Mouse (Mus musculus) midbrain, embryonic 11.5 days (tissue): ENCODE results near the gene Nol12. TPM values are rescaled to one million over a fixed set of nuclear protein-coding genes. Genes with fewer than 3 reads are reported as not detected.
A peak's percentile ranks its signal among the peaks of the same experiment; 100 is the strongest.

Experiments
- ATAC-seq: fragments of 200-750 bp; cut with Nextera tagmentation; 2 replicates; pipeline ENCODE4 v1.8.0; 2017; ENCODE audit warnings: moderate TSS enrichment, moderate library complexity; ENCODE audit not compliant: low FRiP score
- DNase-seq: peaks from one replicate; pipeline ENCODE4 v3.0.0; 2015; ENCODE audit warnings: low spot score; ENCODE audit errors: missing footprints
- H3K27ac ChIP-seq: fragments of 300-500 bp; sonication (generic); 2 replicates; pipeline ENCODE4 v1.5.1; 2014; ENCODE audit warnings: low read depth, low read length
- H3K27me3 ChIP-seq: fragments of 300-500 bp; sonication (generic); 2 replicates; pipeline ENCODE4 v1.6.1; 2014; ENCODE audit warnings: mild to moderate bottlenecking, low read length, moderate library complexity, mixed read lengths; ENCODE audit not compliant: control insufficient read depth, insufficient read depth
- H3K36me3 ChIP-seq: fragments of 300-500 bp; sonication (generic); 2 replicates; pipeline ENCODE4 v1.6.1; 2014; ENCODE audit warnings: mild to moderate bottlenecking, low read length, moderate library complexity, mixed read lengths; ENCODE audit not compliant: control insufficient read depth, insufficient read depth
- H3K4me1 ChIP-seq: fragments of 300-500 bp; sonication (generic); 2 replicates; pipeline ENCODE4 v1.6.1; 2014; ENCODE audit warnings: low read length; ENCODE audit not compliant: control insufficient read depth, insufficient read depth
- H3K4me2 ChIP-seq: fragments of 300-500 bp; sonication (generic); 2 replicates; pipeline ENCODE4 v1.6.1; 2014; ENCODE audit warnings: mild to moderate bottlenecking, moderate library complexity
- H3K4me3 ChIP-seq: fragments of 300-500 bp; sonication (generic); 2 replicates; pipeline ENCODE4 v1.5.1; 2014; ENCODE audit warnings: low read depth, low read length
- H3K9ac ChIP-seq: fragments of 300-500 bp; sonication (generic); 2 replicates; pipeline ENCODE4 v1.6.1; 2014; ENCODE audit warnings: low read length
- H3K9me3 ChIP-seq: fragments of 300-500 bp; sonication (generic); 2 replicates; pipeline ENCODE4 v1.6.1; 2016; ENCODE audit warnings: low read length; ENCODE audit not compliant: control insufficient read depth
- WGBS: fragments of 180-500 bp; shearing (Covaris S2); extraction: QIAGEN DNeasy Blood & Tissue Kit; methylation state at CpG from one replicate; pipeline ENCODE4 v1.1.7; 2014; 5-methylcytosine and 5-hydroxymethylcytosine counted together
- polyA plus RNA-seq: library from polyadenylated mRNA; unstranded; fragments of >200 nt; fragmentation: Nextera tagmentation; extraction: Ambion mirVana; gene quantifications from 2 replicates; pipeline ENCODE4 v1.2.1, GENCODE M21; 2014

The Nol12 gene
- polyA plus RNA-seq, 1 experiment from 2014 or later = 62.7 TPM

DNA sequence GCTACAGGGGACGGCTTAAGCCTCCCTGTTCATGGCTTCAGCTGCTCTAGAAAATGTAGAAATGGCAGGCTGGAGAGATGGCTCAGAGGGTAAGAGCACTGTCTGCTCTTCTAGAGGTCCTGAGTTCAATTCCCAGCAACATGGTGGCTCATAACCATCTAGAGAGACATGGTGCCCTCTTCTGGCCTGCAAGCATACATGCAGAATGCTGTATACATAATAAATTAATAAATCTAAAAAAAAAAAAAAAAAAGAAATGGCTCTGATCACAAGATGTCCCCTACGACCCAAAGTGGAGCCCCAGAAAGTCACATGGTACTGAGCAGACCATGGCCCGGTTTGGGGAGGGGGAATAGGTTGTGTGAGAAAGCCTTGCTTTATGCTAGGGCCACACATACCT lies 20.9 kb downstream of the Nol12 start:
- H3K9me3 ChIP-seq = no peaks in the 10 kb centered on the region
- no peak overlapping the region for H3K4me2 ChIP-seq
- H3K4me3 ChIP-seq = no peak overlapping the region
- no peak for DNase-seq
- 80% methylated on average over 3 of the region's 3 CpGs for WGBS
- ATAC-seq = no peak
- no peak overlapping the region for H3K27ac ChIP-seq
- H3K9ac ChIP-seq = no peak overlapping the region
- H3K27me3 ChIP-seq = no peaks in the 10 kb centered on the region
- H3K36me3 ChIP-seq = peaks cover 3% of the 10 kb centered on the region
- no peaks in the 10 kb centered on the region for H3K4me1 ChIP-seq

DNA sequence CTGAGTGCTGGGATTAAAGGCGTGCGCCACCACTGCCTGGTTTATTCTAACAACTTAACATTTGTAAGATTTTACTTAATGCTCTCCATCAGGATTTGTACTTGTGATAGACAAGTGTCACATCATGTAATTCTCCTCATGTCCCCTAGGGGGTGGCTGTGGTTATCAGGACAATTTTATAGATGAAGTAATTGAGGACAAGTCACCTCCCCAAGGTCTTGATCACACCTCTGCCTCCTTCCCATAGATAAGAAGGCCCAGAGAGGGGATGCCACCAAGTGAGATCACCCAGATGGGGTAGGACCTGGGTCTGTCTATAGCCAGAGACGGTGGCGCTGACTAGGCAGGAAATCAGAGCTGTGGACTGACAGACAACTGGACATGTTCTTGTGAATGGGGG lies 21.6 kb downstream of the Nol12 start:
- no peak overlapping the region for H3K27ac ChIP-seq
- ATAC-seq (no peak), DNase-seq (no peak)
- H3K4me3 ChIP-seq = no peak overlapping the region
- peaks cover 5% of the 10 kb centered on the region for H3K36me3 ChIP-seq
- H3K9ac ChIP-seq = no peak overlapping the region
- no peaks in the 10 kb centered on the region for H3K9me3 ChIP-seq
- H3K4me2 ChIP-seq = no peak overlapping the region
- no peaks in the 10 kb centered on the region for H3K27me3 ChIP-seq
- 82% methylated on average over 4 of the region's 4 CpGs for WGBS
- H3K4me1 ChIP-seq = no peaks in the 10 kb centered on the region

DNA sequence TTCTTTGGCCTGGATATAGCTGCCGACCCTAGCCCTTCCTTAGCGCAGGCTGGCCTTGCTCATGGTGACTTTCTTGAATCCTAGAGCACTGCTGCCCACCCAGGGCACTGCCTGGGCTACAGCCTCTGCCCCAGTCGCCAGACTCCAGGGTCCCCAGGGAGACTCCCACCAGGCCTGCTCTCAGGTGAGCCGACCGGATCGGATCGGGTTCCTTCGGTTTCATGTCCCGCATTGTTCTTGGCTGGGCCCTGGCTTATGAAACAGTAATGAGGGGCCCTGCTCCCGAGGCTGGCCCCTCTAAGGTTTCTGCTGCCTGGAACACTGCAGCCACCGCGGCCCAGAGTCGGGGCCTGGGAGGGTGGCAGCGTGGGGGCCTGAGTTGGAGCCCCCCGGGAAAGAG lies 22.3 kb downstream of the Nol12 start:
- Histone ChIP-seq H3K27me3 (no peaks in the 10 kb centered on the region), H3K27ac (no peak overlapping the region), H3K9me3 (no peaks in the 10 kb centered on the region), H3K4me1 (no peaks in the 10 kb centered on the region), H3K4me3 (no peak overlapping the region), H3K36me3 (peaks cover 5% of the 10 kb centered on the region), H3K4me2 (no peak overlapping the region), H3K9ac (no peak overlapping the region)
- no peak for DNase-seq
- WGBS = 76% methylated on average over 15 of the region's 15 CpGs
- no peak for ATAC-seq

DNA sequence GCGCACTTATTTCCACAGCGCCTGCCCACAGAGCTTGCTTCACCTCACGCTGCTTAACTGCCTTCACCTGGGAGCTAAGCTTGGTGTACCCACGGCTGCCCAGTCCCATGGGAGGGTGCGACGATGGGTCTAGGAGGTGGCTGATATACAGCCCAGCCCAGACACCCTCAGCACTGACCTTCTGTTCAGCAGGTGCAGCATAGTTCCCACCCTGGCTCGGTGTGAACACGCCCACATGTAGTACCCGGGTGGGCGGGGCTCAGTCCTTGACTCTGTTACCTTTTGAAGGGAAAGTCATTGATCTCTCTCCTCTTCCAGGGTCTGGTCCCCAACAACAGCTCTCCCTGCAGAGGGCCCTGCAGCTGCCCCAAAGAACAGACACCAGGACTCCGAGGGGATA lies 24.8 kb downstream of the Nol12 start:
- no peak for ATAC-seq
- WGBS = 90% methylated on average over 11 of the region's 11 CpGs

DNA sequence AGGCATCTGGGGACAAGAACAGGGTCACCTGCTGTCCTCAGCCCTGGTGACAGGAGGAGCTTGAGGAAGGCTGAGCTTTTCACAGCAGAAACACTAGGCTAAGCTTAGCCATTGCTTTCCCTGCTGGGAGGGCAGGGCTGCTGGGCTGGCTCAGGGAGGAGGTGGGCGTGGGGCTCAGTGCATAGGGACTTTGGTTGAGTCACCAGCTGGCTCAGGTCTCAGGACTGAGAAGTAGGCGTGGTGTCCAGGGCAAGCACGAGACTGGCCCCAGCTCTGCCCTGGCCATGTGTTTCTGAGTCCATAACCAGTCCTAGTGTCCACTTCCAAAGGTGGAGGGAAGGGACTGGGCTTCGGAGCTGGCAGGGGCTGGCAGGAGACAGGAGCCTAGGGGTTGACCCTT lies 25.4 kb downstream of the Nol12 start:
- Histone ChIP-seq H3K27me3 (no peaks in the 10 kb centered on the region), H3K9ac (no peak overlapping the region), H3K4me2 (no peak overlapping the region), H3K36me3 (peaks cover 2% of the 10 kb centered on the region; the same call in 1 of the 2 replicates), H3K9me3 (no peaks in the 10 kb centered on the region), H3K4me3 (no peak overlapping the region), H3K4me1 (peaks cover 2% of the 10 kb centered on the region; the same call in 1 of the 2 replicates), H3K27ac (no peak overlapping the region)
- DNase-seq (no peak), ATAC-seq (no peak)
- 88% methylated on average over 4 of the region's 4 CpGs for WGBS

More for the DNA sequence above, 24.8 kb downstream of the Nol12 start:
- Histone ChIP-seq H3K9ac (no peak overlapping the region), H3K27ac (no peak overlapping the region), H3K4me1 (peaks cover 2% of the 10 kb centered on the region; the same call in 1 of the 2 replicates), H3K36me3 (peaks cover 2% of the 10 kb centered on the region; the same call in 1 of the 2 replicates), H3K4me2 (no peak overlapping the region), H3K27me3 (no peaks in the 10 kb centered on the region), H3K9me3 (no peaks in the 10 kb centered on the region), H3K4me3 (no peak overlapping the region)
- no peak for DNase-seq

DNA sequence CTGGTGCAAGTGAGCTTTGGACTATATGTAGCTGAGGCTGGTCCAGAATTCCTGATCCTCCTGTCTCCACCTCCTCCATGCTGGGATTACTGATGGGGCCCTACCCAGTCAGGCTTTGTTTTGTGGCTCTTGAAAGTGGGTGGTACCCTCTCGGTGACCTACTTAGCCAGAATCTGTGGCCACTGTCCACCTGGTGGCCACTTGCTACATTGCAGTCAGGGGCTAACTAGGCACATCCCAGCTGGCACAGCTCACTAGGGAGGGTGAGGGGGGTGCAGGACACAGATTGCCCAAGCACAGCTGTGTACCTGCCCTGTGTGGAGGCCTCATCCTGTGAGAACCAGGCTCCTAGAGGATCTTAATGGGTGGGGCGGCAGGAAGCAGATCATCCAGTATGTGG lies 28.2 kb downstream of the Nol12 start:
- ATAC-seq = peak; percentile 75

DNA sequence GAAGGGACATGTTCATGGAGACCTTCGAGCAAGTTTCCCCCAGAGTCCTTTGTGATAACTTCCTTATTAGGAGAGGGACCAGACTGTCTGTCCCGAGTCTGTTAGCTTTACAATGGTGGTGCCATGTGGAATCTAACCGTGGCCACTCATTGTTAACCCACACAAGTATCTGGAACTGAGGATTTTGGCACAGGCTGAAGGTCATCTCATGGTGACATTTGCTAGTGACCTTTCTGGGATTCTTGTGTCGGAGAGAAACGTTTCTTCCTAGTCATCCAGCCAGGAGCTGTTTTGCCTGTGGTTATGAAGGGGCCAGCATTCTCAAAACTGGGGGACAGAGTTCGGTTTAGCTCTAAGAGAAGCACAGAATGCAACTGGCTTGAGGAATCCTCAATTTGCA lies 36.9 kb downstream of the Nol12 start:
- no peaks in the 10 kb centered on the region for H3K9me3 ChIP-seq
- no peak overlapping the region for H3K4me3 ChIP-seq
- no peak overlapping the region for H3K4me2 ChIP-seq
- no peak for ATAC-seq
- H3K9ac ChIP-seq = no peak overlapping the region
- H3K27me3 ChIP-seq = no peaks in the 10 kb centered on the region
- DNase-seq = no peak
- H3K36me3 ChIP-seq = peaks cover 4% of the 10 kb centered on the region
- 80% methylated on average over 6 of the region's 6 CpGs for WGBS
- no peak overlapping the region for H3K27ac ChIP-seq
- H3K4me1 ChIP-seq = no peaks in the 10 kb centered on the region

More for the DNA sequence above, 28.2 kb downstream of the Nol12 start:
- no peaks in the 10 kb centered on the region for H3K27me3 ChIP-seq
- H3K36me3 ChIP-seq = peaks cover 6% of the 10 kb centered on the region
- WGBS = 38% methylated on average over 2 of the region's 2 CpGs
- no peak overlapping the region for H3K4me2 ChIP-seq
- peak; percentile 89 for DNase-seq
- H3K9ac ChIP-seq = no peak overlapping the region
- no peak overlapping the region for H3K4me3 ChIP-seq
- no peaks in the 10 kb centered on the region for H3K9me3 ChIP-seq
- no peak overlapping the region for H3K27ac ChIP-seq
- H3K4me1 ChIP-seq = peaks cover 2% of the 10 kb centered on the region; the same call in 1 of the 2 replicates

DNA sequence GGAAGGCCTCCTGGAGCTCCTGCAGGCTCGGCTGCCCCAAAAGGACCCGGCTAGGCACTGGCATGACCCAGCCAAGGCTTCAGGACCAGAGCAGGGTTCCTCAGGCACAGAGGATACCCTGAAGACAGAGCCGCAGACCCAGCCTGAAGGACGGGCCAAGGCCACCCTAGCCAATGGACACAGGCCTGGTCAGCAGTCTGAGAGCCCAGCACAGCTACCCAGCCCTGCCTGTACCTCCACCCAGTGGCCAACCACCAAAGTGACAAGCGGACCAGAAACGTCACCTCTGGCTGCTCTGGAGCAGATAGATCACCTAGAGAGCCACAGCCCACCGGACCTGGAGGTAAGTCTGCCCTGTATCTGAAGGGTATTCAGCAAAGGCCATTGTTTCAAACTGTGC lies 39.2 kb downstream of the Nol12 start:
- ATAC-seq = 0 out of 2 replicates have a peak, but pooled peaks have one; percentile 22
- no peak for DNase-seq
- Histone ChIP-seq H3K9me3 (no peaks in the 10 kb centered on the region), H3K4me1 (peaks cover 4% of the 10 kb centered on the region), H3K36me3 (no peaks in the 10 kb centered on the region), H3K4me3 (no peak overlapping the region), H3K27me3 (no peaks in the 10 kb centered on the region), H3K4me2 (no peak overlapping the region), H3K27ac (no peak overlapping the region), H3K9ac (no peak overlapping the region)
- 65% methylated on average over 7 of the region's 7 CpGs for WGBS

DNA sequence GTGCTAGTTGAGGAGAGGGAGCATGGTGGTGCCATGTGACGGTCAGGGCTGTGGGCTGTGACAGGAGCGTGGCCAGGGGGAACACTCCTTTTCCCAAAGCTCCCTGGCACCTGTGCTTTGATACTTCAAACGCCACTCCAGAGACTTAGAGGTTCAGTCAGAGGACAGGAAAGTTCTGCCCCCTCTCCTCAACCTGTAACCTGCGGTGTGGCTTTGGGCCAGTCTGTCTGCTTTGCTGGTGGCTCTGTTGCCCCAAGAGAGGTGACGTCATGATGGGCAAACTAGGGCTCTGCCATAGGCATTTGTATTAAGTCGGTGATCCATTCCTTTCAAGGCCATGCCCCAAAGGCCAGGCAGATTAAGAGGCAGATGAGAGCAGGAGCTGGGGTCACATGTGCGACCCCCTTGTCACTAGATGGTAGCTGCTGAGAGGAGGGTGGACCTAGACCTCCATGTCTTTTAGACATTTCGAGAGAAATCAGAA lies 43.0 kb downstream of the Nol12 start:
- WGBS = 85% methylated on average over 8 of the region's 8 CpGs
- Histone ChIP-seq H3K27me3 (no peaks in the 10 kb centered on the region), H3K4me3 (no peak overlapping the region), H3K36me3 (no peaks in the 10 kb centered on the region), H3K9me3 (no peaks in the 10 kb centered on the region), H3K9ac (no peak overlapping the region), H3K27ac (no peak overlapping the region), H3K4me1 (peaks cover 5% of the 10 kb centered on the region), H3K4me2 (no peak overlapping the region)
- ATAC-seq (no peak), DNase-seq (no peak)
